Mouse (Mus musculus) erythroblast, embryonic 14.5 days (primary cell): ENCODE measurements around the gene Pofut1.

Source experiments
- GATA1 ChIP-seq: IDR thresholded peaks from 2 replicates; pipeline ENCODE4 v1.6.1; 2012; ENCODE audit warnings: low read length, inconsistent platforms, mixed read lengths
- TAL1 ChIP-seq: IDR thresholded peaks from 3 replicates; pipeline ENCODE4 v1.6.1; 2012; ENCODE audit warnings: low read length, inconsistent platforms, mixed read lengths

GRCm38 (mm10) chr2:153286524-153286923 is 45.2 kb downstream of the Pofut1 start:
- TF ChIP-seq GATA1 (no peak), TAL1 (no peak)
